Mouse (Mus musculus) limb, embryonic 13.5 days (tissue): ENCODE data around the gene Olfr113. TPM values are rescaled to one million over a fixed set of nuclear protein-coding genes. Genes with fewer than 3 reads are reported as not detected.

Experiments used
- polyA plus RNA-seq: library from polyadenylated mRNA; unstranded; fragments of >200 nt; fragmentation: Nextera tagmentation; extraction: Ambion mirVana; gene quantifications from 2 replicates; pipeline ENCODE4 v1.2.1, GENCODE M21; 2015

Olfr113 gene
- polyA plus RNA-seq, 1 experiment from 2014 or later = not detected

Other genes with a start within 250 kb of the Olfr113 start
- not detected in 2 replicates for gene Olfr103, start 238.0 kb downstream of the Olfr113 start, polyA plus RNA-seq
- gene Olfr104-ps, start 218.1 kb downstream of the Olfr113 start, polyA plus RNA-seq = not detected in 2 replicates
- not detected in 2 replicates for gene Olfr105-ps, start 198.6 kb downstream of the Olfr113 start, polyA plus RNA-seq
- not detected in 2 replicates for gene Olfr106-ps, start 187.3 kb downstream of the Olfr113 start, polyA plus RNA-seq
- 0.04 TPM in 1 of 2 replicates, not detected in the other for gene Olfr107, start 178.4 kb downstream of the Olfr113 start, polyA plus RNA-seq
- not detected in 2 replicates for gene Olfr108, start 132.2 kb downstream of the Olfr113 start, polyA plus RNA-seq
- not detected in 2 replicates for gene Olfr109, start 118.7 kb downstream of the Olfr113 start, polyA plus RNA-seq
- gene H2-M2, start 94.1 kb downstream of the Olfr113 start, polyA plus RNA-seq = not detected in 2 replicates
- not detected in 2 replicates for gene Olfr110, start 85.2 kb downstream of the Olfr113 start, polyA plus RNA-seq
- gene Olfr111, start 69.6 kb downstream of the Olfr113 start, polyA plus RNA-seq = not detected in 2 replicates
- gene Olfr112, start 8.2 kb downstream of the Olfr113 start, polyA plus RNA-seq = not detected in 2 replicates
- not detected in 2 replicates for gene Olfr114, start 15.1 kb upstream of the Olfr113 start, polyA plus RNA-seq
- not detected in 2 replicates for gene Olfr115, start 49.4 kb upstream of the Olfr113 start, polyA plus RNA-seq
- gene Olfr116, start 49.5 kb upstream of the Olfr113 start, polyA plus RNA-seq = not detected in 2 replicates
- gene Olfr117, start 86.1 kb upstream of the Olfr113 start, polyA plus RNA-seq = not detected in 2 replicates
- not detected in 2 replicates for gene Olfr118, start 89.3 kb upstream of the Olfr113 start, polyA plus RNA-seq
- not detected in 2 replicates for gene Olfr119, start 118.9 kb upstream of the Olfr113 start, polyA plus RNA-seq
- not detected in 2 replicates for gene Olfr120, start 144.1 kb upstream of the Olfr113 start, polyA plus RNA-seq
- gene Olfr121, start 171.2 kb upstream of the Olfr113 start, polyA plus RNA-seq = not detected in 2 replicates
- not detected in 2 replicates for gene Olfr122, start 190.9 kb upstream of the Olfr113 start, polyA plus RNA-seq
- not detected in 2 replicates for gene Olfr123, start 215.9 kb upstream of the Olfr113 start, polyA plus RNA-seq
- gene Olfr124, start 222.2 kb upstream of the Olfr113 start, polyA plus RNA-seq = not detected in 2 replicates